Mouse (Mus musculus) forebrain, embryonic 14.5 days (tissue): ENCODE measurements around the gene Fntb. TPM values are rescaled to one million over a fixed set of nuclear protein-coding genes. Genes with fewer than 3 reads are reported as not detected.

Experiments used
- ATAC-seq: fragments of 200-750 bp; cut with Nextera tagmentation; 2 replicates; pipeline ENCODE4 v1.8.0; 2017; ENCODE audit warnings: mild to moderate bottlenecking, moderate library complexity
- DNase-seq: peaks from one replicate; pipeline ENCODE4 v3.0.0-alpha.2; 2015; ENCODE audit warnings: low spot score
- H3K27ac ChIP-seq: fragments of 300-500 bp; sonication (generic); 2 replicates; pipeline ENCODE4 v1.5.1; 2014; ENCODE audit warnings: low read depth, mild to moderate bottlenecking, control low read depth, low read length, moderate library complexity
- H3K27me3 ChIP-seq: fragments of 300-500 bp; sonication (generic); replicated peaks from 2 replicates; pipeline ENCODE4 v1.6.1; 2014; ENCODE audit warnings: low read length, control low read depth, mixed read lengths; ENCODE audit not compliant: control insufficient read depth, insufficient read depth
- H3K36me3 ChIP-seq: fragments of 300-500 bp; sonication (generic); 2 replicates; pipeline ENCODE4 v1.6.1; 2014; ENCODE audit warnings: low read length, control low read depth; ENCODE audit not compliant: control insufficient read depth, insufficient read depth
- H3K4me1 ChIP-seq: fragments of 300-500 bp; sonication (generic); 2 replicates; pipeline ENCODE4 v1.6.1; 2014; ENCODE audit warnings: antibody characterized with exemption, low read length, control low read depth; ENCODE audit not compliant: control insufficient read depth, insufficient read depth
- H3K4me2 ChIP-seq: fragments of 300-500 bp; sonication (generic); 2 replicates; pipeline ENCODE4 v1.6.1; 2014; ENCODE audit warnings: mild to moderate bottlenecking, control low read depth, low read length
- H3K4me3 ChIP-seq: fragments of 300-500 bp; sonication (generic); 2 replicates; pipeline ENCODE4 v1.5.1; 2014; ENCODE audit warnings: low read depth, low read length, control low read depth
- H3K9ac ChIP-seq: fragments of 300-500 bp; sonication (generic); 2 replicates; pipeline ENCODE4 v1.6.1; 2014; ENCODE audit warnings: mild to moderate bottlenecking, low read length, control low read depth, moderate library complexity
- H3K9me3 ChIP-seq: fragments of 300-500 bp; sonication (generic); replicated peaks from 2 replicates; pipeline ENCODE4 v1.6.1; 2016; ENCODE audit warnings: low read length, control low read depth, mixed read lengths; ENCODE audit not compliant: control insufficient read depth
- WGBS: fragments of 180-500 bp; shearing (Covaris S2); extraction: QIAGEN DNeasy Blood & Tissue Kit; methylation state at CpG from one replicate; pipeline ENCODE4 v1.1.7; 2014; 5-methylcytosine and 5-hydroxymethylcytosine counted together
- polyA plus RNA-seq: library from polyadenylated mRNA; unstranded; fragments of >200 nt; fragmentation: Nextera tagmentation; extraction: Ambion mirVana; gene quantifications from 2 replicates; pipeline ENCODE4 v1.2.1, GENCODE M21; 2014

The Fntb gene
- polyA plus RNA-seq, 1 experiment from 2014 or later: 39.0 TPM

DNA sequence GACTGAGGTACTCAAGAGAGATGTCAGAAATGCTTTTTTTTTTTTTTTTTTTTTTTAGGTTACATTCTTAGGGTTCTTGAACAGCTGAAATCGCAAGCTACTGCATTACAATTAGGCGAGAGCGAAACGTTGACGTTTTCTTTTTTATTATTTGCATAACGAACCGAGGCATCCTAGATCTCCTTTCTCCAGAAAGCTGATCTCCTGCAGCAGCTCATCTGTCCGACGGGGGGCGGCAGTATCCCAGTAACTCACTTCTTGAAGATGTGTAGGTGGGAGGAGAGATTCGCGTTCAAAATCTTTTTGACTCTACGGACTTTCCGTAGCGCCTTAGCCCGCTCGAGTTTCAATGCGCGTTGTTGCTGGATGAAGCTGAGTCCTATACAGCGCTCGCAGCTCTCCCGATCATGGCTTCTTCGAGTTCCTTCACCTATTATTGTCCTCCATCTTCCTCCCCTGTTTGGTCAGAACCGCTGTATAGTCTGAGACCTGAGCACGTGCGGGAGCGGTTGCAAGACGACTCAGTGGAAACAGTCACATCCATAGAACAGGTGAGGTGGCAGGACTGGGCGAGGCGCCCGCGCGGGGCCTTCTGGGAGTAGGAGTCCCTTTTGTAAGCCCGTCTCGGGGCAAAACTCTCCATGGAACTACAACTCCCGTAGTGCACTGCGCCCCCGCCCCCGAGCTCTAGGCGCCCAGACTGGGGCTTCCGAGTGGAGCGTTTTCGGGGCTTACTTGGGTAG lies 71.9 kb downstream of the Fntb start:
- ATAC-seq (peak; percentile 99), DNase-seq (peak; percentile 98)
- Histone ChIP-seq H3K36me3 (no peaks in the 10 kb centered on the region), H3K9me3 (no peaks in the 10 kb centered on the region), H3K9ac (peak overlapping the region; percentile 78), H3K4me3 (peak overlapping the region; percentile 70), H3K4me1 (no peaks in the 10 kb centered on the region), H3K4me2 (peak overlapping the region; percentile 78), H3K27ac (peak overlapping the region; percentile 40; the same call in 1 of the 2 replicates), H3K27me3 (no peaks in the 10 kb centered on the region)
- WGBS: under 1% methylated on average over 43 of the region's 43 CpGs

DNA sequence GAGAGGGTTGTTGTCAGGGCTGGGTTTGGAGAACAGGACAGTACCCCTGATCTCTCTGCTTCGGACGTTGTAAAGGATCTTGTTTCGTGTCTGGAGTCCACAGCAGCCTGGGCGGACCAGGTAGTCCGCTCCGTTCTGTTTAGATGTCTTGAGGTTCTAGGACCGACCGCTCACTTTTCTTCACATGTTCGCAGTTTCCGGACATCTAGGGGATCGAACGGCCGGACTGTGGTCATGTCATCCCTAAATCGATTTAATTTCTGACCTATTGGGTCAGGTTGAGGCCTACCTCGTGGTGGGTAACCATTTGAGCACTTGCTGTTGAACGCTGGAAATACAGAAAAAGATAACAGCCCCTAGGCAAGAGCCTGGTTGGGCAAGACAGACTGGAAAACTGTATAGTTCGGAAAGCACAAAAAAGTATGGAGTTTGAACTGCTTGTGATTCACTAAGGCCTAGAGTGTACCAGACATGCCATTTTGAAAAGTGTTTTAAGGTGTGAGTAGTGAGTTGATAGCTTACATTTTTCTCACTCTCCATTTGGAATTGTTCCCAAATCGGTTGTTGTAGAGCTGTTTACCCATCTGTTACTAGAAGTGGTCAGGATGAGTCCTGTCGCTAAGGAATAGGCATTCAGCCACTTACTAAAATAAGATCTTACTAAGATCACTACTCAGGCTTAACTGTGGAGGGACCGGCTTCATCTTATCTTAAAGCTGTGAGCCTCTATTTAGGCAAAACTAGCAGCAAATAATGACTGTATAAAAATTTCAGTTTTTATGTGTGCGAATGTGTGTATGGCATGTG lies 72.7 kb downstream of the Fntb start:
- Histone ChIP-seq H3K36me3 (no peaks in the 10 kb centered on the region), H3K27me3 (no peaks in the 10 kb centered on the region), H3K4me2 (peak overlapping the region; percentile 78), H3K4me1 (no peaks in the 10 kb centered on the region), H3K27ac (0 out of 2 replicates have a peak overlapping the region, but pooled peaks have one; percentile 40), H3K9ac (peak overlapping the region; percentile 78), H3K9me3 (no peaks in the 10 kb centered on the region), H3K4me3 (peak overlapping the region; percentile 70)
- DNase-seq (no peak), ATAC-seq (no peak)
- WGBS: 14% methylated on average over 21 of the region's 21 CpGs

DNA sequence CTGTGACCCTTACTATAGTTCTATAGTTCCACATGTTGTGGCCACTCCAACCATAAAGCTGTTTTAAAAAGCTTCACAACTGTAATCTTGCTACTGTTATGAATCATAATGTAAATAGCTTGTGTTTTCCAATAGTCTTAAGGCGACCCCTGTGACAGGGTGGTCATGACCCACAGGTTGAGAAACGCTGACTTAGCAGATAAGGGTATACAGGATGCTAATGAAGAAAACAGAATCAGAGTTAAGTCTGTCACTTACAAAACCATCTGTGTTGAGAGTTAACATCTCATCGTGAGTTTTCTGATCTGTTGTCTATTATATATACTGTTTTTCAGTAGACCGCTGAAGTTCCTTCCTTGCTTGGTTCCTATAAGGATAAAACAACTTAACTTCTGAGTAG lies 73.9 kb downstream of the Fntb start:
- Histone ChIP-seq H3K4me3 (no peak overlapping the region), H3K4me1 (no peaks in the 10 kb centered on the region), H3K4me2 (no peak overlapping the region), H3K27me3 (no peaks in the 10 kb centered on the region), H3K36me3 (no peaks in the 10 kb centered on the region), H3K9me3 (no peaks in the 10 kb centered on the region), H3K9ac (no peak overlapping the region), H3K27ac (no peak overlapping the region)
- ATAC-seq (no peak), DNase-seq (no peak)
- 96% methylated on average over 4 of the region's 4 CpGs for WGBS

DNA sequence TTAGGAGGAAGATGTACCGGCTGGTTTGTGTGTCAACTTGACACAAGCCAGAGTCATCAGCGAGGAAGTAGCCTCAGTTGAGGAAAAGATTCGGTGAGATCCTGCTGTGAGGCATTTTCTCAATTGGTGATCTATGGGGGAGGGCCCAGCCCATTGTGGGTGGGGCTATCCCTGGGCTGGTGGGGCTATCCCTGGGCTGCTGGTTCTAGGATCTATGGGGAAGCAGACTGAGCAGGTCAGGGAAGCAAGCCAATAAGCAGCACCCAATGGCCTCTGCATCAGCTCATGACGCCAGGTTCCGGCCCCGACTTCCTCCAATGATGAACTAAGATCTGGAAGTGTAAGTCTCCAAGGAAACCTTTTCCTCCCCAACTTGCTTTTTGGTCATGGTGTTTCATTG lies 74.7 kb downstream of the Fntb start:
- H3K4me1 ChIP-seq: no peaks in the 10 kb centered on the region
- H3K36me3 ChIP-seq: no peaks in the 10 kb centered on the region
- 78% methylated on average over 6 of the region's 6 CpGs for WGBS
- ATAC-seq: no peak
- H3K4me2 ChIP-seq: no peak overlapping the region
- no peaks in the 10 kb centered on the region for H3K9me3 ChIP-seq
- H3K4me3 ChIP-seq: no peak overlapping the region
- H3K27ac ChIP-seq: no peak overlapping the region
- no peak overlapping the region for H3K9ac ChIP-seq
- H3K27me3 ChIP-seq: no peaks in the 10 kb centered on the region
- DNase-seq: no peak

DNA sequence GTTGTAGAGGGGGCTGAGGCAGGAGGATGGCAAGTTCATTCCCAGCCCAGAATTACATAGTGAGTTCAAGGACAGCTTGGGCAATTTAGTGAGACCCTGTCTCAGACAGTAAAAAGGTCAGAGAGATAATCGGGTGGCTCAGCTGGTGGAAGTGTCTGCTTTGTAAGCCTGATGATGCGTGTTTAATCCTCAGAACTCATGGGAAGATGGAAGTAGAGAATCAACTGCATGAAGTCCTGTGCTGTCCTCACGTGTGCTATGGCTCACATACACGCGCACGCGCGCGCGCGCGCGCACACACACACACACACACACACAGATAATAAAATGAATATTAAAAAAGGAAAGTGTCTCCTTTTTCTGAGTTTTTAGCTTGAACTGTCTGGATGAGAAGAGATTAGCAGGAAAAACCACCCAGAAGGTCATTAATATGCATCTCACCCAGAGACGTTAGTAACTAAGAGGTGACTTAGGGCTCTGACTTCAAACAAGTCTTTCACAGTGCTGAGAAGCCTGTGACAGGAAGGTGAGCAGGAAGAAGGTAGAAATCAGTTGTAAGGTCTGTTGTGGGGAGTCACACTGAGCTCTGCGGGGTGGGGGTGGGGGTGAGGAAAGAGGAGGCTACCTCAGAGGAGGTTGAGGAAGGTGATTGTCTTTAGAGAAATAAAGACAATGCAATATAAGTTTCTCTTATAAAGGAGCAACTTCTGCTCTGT lies 79.1 kb downstream of the Fntb start:
- no peaks in the 10 kb centered on the region for H3K36me3 ChIP-seq
- no peaks in the 10 kb centered on the region for H3K27me3 ChIP-seq
- H3K4me1 ChIP-seq: no peaks in the 10 kb centered on the region
- H3K9ac ChIP-seq: no peak overlapping the region
- H3K27ac ChIP-seq: no peak overlapping the region
- no peak overlapping the region for H3K4me2 ChIP-seq
- no peaks in the 10 kb centered on the region for H3K9me3 ChIP-seq
- no peak for ATAC-seq
- 91% methylated on average over 15 of the region's 15 CpGs for WGBS
- H3K4me3 ChIP-seq: no peak overlapping the region
- no peak for DNase-seq

DNA sequence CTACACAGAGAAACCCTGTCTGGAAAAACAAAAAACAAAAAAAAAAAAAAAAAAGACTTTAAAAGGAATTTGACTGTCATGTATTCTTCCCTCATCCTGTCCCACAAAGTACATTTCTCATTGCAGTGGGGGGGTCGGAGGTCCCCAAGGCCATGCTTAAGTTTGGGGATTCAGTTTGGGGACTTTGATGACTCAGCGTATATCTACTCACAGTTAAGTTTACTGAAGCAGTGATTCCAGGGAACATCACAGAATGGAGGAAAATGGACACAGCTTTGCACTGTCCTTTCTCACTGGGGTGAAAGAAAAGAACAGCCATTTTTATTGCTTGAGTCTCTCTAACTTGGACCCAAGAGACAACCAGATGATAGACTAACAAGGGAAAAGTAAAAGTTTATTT lies 87.0 kb downstream of the Fntb start:
- 93% methylated on average over 2 of the region's 2 CpGs for WGBS
- Histone ChIP-seq H3K4me1 (no peaks in the 10 kb centered on the region), H3K9ac (no peak overlapping the region), H3K4me3 (no peak overlapping the region), H3K4me2 (no peak overlapping the region), H3K27ac (no peak overlapping the region), H3K36me3 (no peaks in the 10 kb centered on the region), H3K9me3 (no peaks in the 10 kb centered on the region), H3K27me3 (no peaks in the 10 kb centered on the region)
- ATAC-seq (no peak), DNase-seq (no peak)

DNA sequence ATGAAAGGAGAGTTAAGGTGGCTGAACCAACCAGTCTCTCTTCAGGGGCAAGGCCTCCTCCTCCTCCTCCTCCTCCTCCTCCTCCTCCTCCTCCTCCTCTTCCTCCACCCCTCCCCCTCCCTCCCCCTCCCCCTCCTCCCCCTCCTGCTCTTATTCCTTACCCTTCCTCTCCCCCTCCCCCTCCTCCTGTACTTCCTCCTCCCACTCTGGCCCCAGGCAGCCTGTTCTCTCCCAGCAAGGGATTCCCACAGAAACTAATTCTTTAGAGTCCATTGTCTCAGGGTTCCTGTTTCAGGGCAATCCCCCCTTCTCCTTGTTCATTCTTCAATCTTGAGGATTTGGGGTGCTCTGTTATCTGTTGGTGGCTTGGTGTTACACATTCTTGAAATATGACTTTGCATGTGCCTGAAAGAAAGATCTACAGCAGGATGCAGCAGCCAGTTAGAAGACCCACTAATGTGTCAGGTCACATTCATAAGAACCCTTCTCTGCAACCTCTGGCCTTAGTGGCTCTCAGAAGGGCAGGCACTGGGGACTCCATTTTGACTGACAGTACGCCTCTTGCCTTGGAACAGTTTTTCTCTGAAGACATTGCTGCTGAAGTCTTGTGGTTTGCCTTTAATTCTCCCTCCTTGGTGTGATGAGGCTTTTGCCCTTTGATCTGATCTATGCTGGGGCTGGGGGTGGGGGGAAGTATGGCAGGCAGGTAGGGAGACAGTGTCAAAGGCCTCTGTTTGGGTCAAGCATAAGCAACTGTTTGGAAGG lies 88.2 kb downstream of the Fntb start:
- no peak overlapping the region for H3K9ac ChIP-seq
- no peaks in the 10 kb centered on the region for H3K36me3 ChIP-seq
- H3K4me3 ChIP-seq: no peak overlapping the region
- no peak overlapping the region for H3K4me2 ChIP-seq
- DNase-seq (no peak), ATAC-seq (no peak)
- no peak overlapping the region for H3K27ac ChIP-seq
- no peaks in the 10 kb centered on the region for H3K4me1 ChIP-seq
- H3K9me3 ChIP-seq: no peaks in the 10 kb centered on the region
- H3K27me3 ChIP-seq: no peaks in the 10 kb centered on the region
- 90% methylated on average over 1 of the region's 1 CpGs for WGBS

DNA sequence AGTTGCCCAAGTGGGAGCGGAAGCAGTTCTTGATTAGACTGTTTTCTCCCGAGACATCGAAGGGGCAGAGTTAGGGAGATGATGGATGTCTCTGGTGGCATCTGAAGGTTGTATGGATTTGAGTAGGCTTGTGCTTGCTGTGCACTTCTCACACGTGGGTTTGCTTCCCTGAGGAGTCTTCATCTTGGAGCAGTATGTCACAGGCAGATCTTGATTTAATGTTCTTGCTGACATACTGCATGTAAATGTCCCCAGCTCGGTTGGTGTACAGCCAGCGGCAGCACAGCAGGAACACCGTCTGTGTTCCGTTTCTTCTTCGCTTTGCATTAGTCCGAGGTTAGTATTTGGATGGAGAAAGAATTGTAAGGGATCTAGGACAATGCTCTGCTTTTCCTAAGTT lies 91.7 kb downstream of the Fntb start:
- ATAC-seq (no peak), DNase-seq (no peak)
- no peak overlapping the region for H3K4me2 ChIP-seq
- no peaks in the 10 kb centered on the region for H3K36me3 ChIP-seq
- no peak overlapping the region for H3K4me3 ChIP-seq
- no peak overlapping the region for H3K9ac ChIP-seq
- WGBS: 90% methylated on average over 10 of the region's 10 CpGs
- H3K4me1 ChIP-seq: no peaks in the 10 kb centered on the region
- H3K27me3 ChIP-seq: no peaks in the 10 kb centered on the region
- no peak overlapping the region for H3K27ac ChIP-seq
- no peaks in the 10 kb centered on the region for H3K9me3 ChIP-seq
